Mouse (Mus musculus): ENCODE data around the gene Poc1b.

- TF ChIP-seq CTCF (conservative IDR thresholded peaks at IDR 0.05; ENCODE audit: insufficient read depth, insufficient read length, low read depth, low read length) (no peak), POLR2A (IDR thresholded peaks at IDR 0.05; ENCODE audit: low read depth, low read length) (no peak)
Observed at GRCm38 (mm10) chr10:99136337-99136736, 29.5 kb downstream of the Poc1b start.
